Mouse (Mus musculus) frontal cortex, postnatal 10 days (tissue): ENCODE data around the gene Kdm4b.

Source experiments
- DNase-seq, 2 experiments: peaks; one replicate each; pipeline ENCODE4 v3.0.0; 2022; ENCODE audit warnings: low spot score in 2 of 2, mixed read lengths in 1 of 2

The Kdm4b gene

GRCm38 (mm10) chr17:56298238-56298637 is 27.6 kb upstream of the Kdm4b start:
- DNase-seq: no peak

- no peak for DNase-seq
Observed at GRCm38 (mm10) chr17:56300186-56300585, 25.7 kb upstream of the Kdm4b start, which contains the start of gene Arrdc5. TSS of gene Arrdc5 (minus strand) at chr17:56300286.

- DNase-seq: no peak
Observed at GRCm38 (mm10) chr17:56302363-56302996, 23.4 kb upstream of the Kdm4b start.

GRCm38 (mm10) chr17:56303160-56303846 is 22.6 kb upstream of the Kdm4b start, which contains the start of gene Uhrf1:
TSS of gene Uhrf1 (plus strand) at chr17:56303321.
- DNase-seq: no peak

GRCm38 (mm10) chr17:56303847-56304586 is 21.8 kb upstream of the Kdm4b start:
- DNase-seq: peak; percentile 86 to 93

GRCm38 (mm10) chr17:56304718-56305117 is 21.1 kb upstream of the Kdm4b start:
- no peak for DNase-seq

- DNase-seq: no peak
Observed at GRCm38 (mm10) chr17:56305156-56305555, 20.7 kb upstream of the Kdm4b start.

GRCm38 (mm10) chr17:56305826-56306225 is 20.0 kb upstream of the Kdm4b start:
- DNase-seq: no peak

GRCm38 (mm10) chr17:56308088-56308487 is 17.8 kb upstream of the Kdm4b start:
- DNase-seq: no peak

GRCm38 (mm10) chr17:56309191-56309945 is 16.5 kb upstream of the Kdm4b start:
- DNase-seq: no peak

- no peak for DNase-seq
Observed at GRCm38 (mm10) chr17:56324419-56324818, 1.4 kb upstream of the Kdm4b start.

- no peak for DNase-seq
Observed at GRCm38 (mm10) chr17:56326153-56327147, 588 bp downstream of the Kdm4b start.

- no peak for DNase-seq
Observed at GRCm38 (mm10) chr17:56329267-56329666, 3.4 kb downstream of the Kdm4b start.

- no peak for DNase-seq
Observed at GRCm38 (mm10) chr17:56330345-56330744, 4.5 kb downstream of the Kdm4b start.

GRCm38 (mm10) chr17:56331256-56331655 is 5.4 kb downstream of the Kdm4b start:
- DNase-seq: no peak

GRCm38 (mm10) chr17:56332987-56333386 is 7.1 kb downstream of the Kdm4b start:
- no peak for DNase-seq

- DNase-seq: peak; percentile 44 to 53
Observed at GRCm38 (mm10) chr17:56337190-56337589, 11.3 kb downstream of the Kdm4b start.

GRCm38 (mm10) chr17:56337791-56338190 is 11.9 kb downstream of the Kdm4b start:
- DNase-seq: no peak

GRCm38 (mm10) chr17:56338909-56339308 is 13.0 kb downstream of the Kdm4b start:
- no peak for DNase-seq

- DNase-seq: no peak
Observed at GRCm38 (mm10) chr17:56340717-56341116, 14.9 kb downstream of the Kdm4b start.

GRCm38 (mm10) chr17:56343466-56343865 is 17.6 kb downstream of the Kdm4b start:
- DNase-seq: no peak
